Mouse (Mus musculus): ENCODE data around the gene Wdr66. TPM values are rescaled to one million over a fixed set of nuclear protein-coding genes. Genes with fewer than 3 reads are reported as not detected.

Gene Wdr66
- polyA plus RNA-seq, 1 experiment from 2014 or later: 1.00 TPM

DNA sequence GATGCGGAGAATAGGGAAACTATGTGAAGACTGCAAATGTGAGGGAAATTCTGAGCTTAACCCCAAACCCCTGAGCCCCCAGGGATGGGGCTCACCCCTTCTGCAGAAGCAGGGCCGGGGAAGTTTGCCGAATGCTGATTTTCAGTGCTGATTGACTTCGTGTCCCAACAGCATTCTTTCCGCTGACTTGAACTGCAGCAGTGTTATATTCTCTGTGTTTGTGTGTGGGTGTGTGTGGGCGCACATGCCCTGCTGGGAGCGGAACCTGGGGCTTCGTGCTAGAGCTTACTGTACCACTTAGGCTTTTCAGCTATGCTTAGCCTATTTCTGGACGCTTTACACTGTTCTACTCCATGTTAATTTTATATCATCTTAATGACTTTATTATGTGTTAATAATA lies 15.5 kb upstream of the Wdr66 start:
- no peaks in the 10 kb centered on the region for H3K27me3 ChIP-seq
- no peak overlapping the region for H3K4me2 ChIP-seq
- no peak overlapping the region for H3K4me3 ChIP-seq
- H3K9ac ChIP-seq: no peak overlapping the region
- H3K36me3 ChIP-seq: peaks cover 26% of the 10 kb centered on the region; the same call in 1 of the 2 replicates
- no peak for ATAC-seq (ENCODE audit: borderline replicate concordance, extremely low read depth, low FRiP score, low TSS enrichment)
- H3K27ac ChIP-seq: no peak overlapping the region
- 87% methylated on average over 9 of the region's 9 CpGs for whole genome bisulfite sequencing
- H3K4me1 ChIP-seq: no peaks in the 10 kb centered on the region
- H3K9me3 ChIP-seq: no peaks in the 10 kb centered on the region

DNA sequence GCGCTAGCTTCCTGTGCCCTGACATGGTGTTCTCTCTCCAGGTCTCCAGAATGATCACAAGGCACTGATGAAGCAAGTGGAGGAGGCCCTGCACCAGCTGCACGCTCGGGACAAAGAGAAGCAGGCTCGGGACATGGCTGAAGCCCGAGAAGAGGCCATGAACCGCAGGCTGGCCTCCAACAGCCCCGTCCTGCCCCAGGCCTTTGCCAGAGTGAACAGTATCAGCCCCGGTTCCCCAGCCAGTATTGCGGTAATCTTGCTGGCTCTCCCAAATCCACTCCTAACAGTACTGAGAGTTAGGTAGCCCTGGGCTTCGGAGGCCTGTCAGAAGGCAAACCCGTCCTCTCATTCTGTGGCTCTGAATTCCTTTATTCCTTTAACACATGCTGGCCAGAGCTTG lies 12.4 kb upstream of the Wdr66 start:
- Histone ChIP-seq H3K27me3 (no peaks in the 10 kb centered on the region), H3K36me3 (peaks cover 45% of the 10 kb centered on the region), H3K9me3 (no peaks in the 10 kb centered on the region), H3K27ac (no peak overlapping the region), H3K4me2 (no peak overlapping the region), H3K4me3 (no peak overlapping the region), H3K9ac (no peak overlapping the region), H3K4me1 (no peaks in the 10 kb centered on the region)
- 94% methylated on average over 11 of the region's 11 CpGs for WGBS
- no peak for ATAC-seq (ENCODE audit: borderline replicate concordance, extremely low read depth, low FRiP score, low TSS enrichment)

DNA sequence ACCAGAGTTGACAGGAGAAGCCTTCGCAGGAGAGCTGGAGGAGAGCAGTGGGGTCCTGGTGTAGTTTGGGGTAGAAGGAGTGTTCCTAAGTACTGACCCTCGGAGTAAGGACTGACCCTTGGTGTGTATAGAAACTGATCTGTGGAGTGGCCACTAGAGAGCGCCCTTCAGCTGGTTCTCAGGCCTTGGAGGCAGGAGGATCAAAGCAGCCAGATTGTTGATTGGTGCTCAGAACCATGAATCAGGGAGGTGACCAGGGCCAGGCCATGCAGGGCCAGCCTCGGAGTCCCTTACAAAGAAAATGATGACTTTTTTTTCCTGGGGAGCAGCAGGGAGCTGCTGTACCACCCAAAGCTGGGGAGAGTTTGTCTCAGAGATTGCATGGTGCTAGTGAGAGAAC lies 6.4 kb upstream of the Wdr66 start:
- 17% methylated on average over 4 of the region's 4 CpGs for WGBS
- Histone ChIP-seq H3K9me3 (no peaks in the 10 kb centered on the region), H3K4me3 (no peak overlapping the region), H3K4me2 (no peak overlapping the region), H3K36me3 (peaks cover 35% of the 10 kb centered on the region), H3K27me3 (no peaks in the 10 kb centered on the region), H3K27ac (no peak overlapping the region), H3K9ac (no peak overlapping the region), H3K4me1 (no peaks in the 10 kb centered on the region)
- ATAC-seq (ENCODE audit: borderline replicate concordance, extremely low read depth, low FRiP score, low TSS enrichment): peak; percentile 39; the same call in 1 of the 2 replicates

DNA sequence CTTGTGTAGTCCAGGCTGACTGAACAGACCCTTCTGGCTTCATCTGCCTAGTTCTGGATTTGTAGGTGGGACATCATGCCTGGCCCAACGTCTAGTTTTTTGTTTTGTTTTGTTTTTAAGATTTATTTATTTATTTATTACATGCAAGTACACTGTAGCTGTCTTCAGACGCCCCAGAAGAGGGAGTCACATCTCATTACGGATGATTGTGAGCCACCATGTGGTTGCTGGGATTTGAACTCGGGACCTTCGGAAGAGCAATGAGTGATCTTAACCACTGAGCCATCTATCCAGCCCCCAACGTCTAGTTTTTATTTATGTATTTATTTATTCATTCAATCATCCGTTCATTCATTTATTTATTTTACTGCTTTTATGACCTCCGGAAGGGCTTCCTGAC lies 512 bp upstream of the Wdr66 start:
- Histone ChIP-seq H3K9ac (no peak overlapping the region), H3K27ac (no peak overlapping the region), H3K9me3 (no peaks in the 10 kb centered on the region), H3K27me3 (no peaks in the 10 kb centered on the region), H3K4me2 (peak overlapping the region; percentile 53), H3K36me3 (peaks cover 5% of the 10 kb centered on the region; the same call in 1 of the 2 replicates), H3K4me3 (no peak overlapping the region), H3K4me1 (peaks cover 7% of the 10 kb centered on the region; the same call in 1 of the 2 replicates)
- 63% methylated on average over 8 of the region's 8 CpGs for WGBS
- no peak for ATAC-seq (ENCODE audit: borderline replicate concordance, extremely low read depth, low FRiP score, low TSS enrichment)

DNA sequence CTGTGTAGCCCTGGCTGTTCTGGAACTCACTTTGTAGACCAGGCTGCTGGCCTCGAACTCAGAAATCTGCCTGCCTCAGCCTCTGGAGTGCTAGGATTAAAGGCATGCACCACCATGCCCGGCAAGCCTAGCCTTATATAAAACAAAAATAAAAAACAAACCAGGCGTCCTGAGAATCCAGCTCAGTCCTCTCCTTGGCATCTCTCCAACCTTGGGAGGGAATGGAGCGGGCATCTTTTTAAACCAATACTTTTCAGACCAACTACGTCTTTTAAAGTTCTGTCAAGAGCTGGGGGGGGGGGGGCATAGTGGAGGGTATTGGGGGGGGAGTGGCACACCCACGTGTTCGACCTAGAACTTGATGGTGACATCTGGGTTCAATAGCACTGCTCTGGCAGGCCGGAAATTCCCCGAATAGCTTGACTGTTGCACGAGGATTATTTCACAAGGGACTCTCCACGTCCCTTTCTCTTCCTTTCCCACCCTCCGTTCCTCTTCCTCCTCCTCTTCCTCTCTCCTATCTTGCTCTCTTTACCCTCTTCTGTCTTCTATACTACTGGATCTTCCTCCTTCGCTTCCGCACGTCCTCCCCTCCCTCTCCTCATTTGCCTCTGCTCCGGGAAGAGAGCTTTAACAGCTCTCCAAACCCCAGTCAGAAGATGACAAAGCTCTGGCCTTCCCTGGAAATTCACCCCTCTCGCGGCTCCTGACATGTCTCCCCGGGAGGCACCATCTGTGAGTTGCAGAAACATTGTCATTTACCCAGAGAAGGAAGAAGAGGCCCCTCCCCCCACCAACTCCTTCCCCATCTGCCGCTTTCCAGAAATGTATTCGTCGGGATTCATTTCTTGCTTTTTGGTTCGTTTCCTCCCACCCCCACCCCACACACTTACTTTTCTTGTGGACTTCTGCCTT lies 5.2 kb downstream of the Wdr66 start:
- ATAC-seq (ENCODE audit: borderline replicate concordance, extremely low read depth, low FRiP score, low TSS enrichment): peak; percentile 68
- Histone ChIP-seq H3K27ac (peak overlapping the region; percentile 70), H3K9ac (no peak overlapping the region), H3K9me3 (no peaks in the 10 kb centered on the region), H3K4me2 (peak overlapping the region; percentile 42), H3K4me1 (peaks cover 8% of the 10 kb centered on the region; the same call in 1 of the 2 replicates), H3K27me3 (no peaks in the 10 kb centered on the region), H3K36me3 (no peaks in the 10 kb centered on the region), H3K4me3 (peak overlapping the region; percentile 9; the same call in 1 of the 2 replicates)
- 15% methylated on average over 23 of the region's 23 CpGs for WGBS

DNA sequence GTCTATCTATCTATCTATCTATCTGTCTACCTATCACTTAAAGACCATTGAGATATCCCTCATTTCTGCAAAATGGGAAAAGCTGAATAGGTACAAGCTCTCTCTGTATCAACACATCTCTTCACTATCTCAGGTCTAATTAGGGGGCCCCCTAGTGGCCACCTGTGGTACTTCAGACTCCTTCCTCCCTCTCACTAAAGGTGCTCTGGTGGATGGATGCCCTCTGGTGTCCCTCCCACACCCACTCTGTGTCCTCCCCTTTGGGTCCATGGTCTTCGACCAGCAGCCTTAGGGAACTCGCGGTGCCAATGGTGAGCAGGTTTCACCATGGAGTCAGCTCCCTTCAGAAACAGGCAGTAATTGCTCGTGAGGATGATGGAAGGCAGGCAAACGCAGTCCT lies 7.1 kb downstream of the Wdr66 start:
- Histone ChIP-seq H3K27ac (no peak overlapping the region), H3K4me2 (no peak overlapping the region), H3K4me1 (0 out of 2 replicates have a peak, but pooled peaks cover 7% of the 10 kb centered on the region), H3K4me3 (no peak overlapping the region), H3K9me3 (no peaks in the 10 kb centered on the region), H3K27me3 (no peaks in the 10 kb centered on the region), H3K36me3 (no peaks in the 10 kb centered on the region), H3K9ac (no peak overlapping the region)
- 47% methylated on average over 5 of the region's 5 CpGs for WGBS
- no peak for ATAC-seq (ENCODE audit: borderline replicate concordance, extremely low read depth, low FRiP score, low TSS enrichment)

DNA sequence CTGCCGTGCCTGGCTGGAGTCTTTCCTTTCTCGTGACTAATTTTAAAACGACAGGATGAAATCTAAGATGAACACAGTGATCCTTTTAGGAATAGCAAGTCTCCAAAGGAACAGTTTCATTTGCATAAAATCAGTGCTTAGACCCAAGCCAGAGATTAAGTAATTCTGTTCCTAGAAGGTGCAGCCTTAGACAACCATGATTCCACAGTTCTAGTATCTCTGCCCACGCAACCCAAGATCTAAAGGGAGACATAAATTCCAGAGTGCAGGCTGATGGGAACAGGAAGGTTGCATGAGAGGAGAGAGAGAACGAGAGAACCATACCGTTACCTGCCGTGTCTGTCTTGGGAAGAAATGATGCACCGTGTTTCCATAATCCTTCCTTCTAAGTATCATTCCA lies 8.8 kb downstream of the Wdr66 start:
- Histone ChIP-seq H3K9ac (no peak overlapping the region), H3K4me1 (0 out of 2 replicates have a peak, but pooled peaks cover 7% of the 10 kb centered on the region), H3K27me3 (no peaks in the 10 kb centered on the region), H3K36me3 (no peaks in the 10 kb centered on the region), H3K4me3 (no peak overlapping the region), H3K9me3 (no peaks in the 10 kb centered on the region), H3K4me2 (no peak overlapping the region), H3K27ac (no peak overlapping the region)
- WGBS: 78% methylated on average over 8 of the region's 8 CpGs
- no peak for ATAC-seq (ENCODE audit: borderline replicate concordance, extremely low read depth, low FRiP score, low TSS enrichment)

DNA sequence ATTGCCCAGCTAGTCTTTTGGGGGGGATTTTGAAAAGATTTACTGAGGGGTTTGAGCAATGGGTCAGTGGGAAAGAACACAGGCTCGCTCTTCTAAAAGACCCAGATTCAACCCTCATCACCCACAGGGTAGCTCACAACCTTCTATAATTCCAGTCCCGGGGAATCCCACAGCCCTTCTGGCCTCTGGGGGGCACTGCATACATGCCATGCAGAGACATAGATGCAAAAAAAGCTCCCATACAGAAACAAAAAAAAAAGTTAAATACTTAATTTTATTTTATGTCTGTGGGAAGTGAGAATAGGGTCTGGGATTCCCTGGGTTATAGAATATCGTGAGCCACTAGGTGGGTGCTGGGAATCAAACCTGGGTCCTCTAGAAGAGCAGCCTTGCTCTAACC lies 15.0 kb downstream of the Wdr66 start:
- no peaks in the 10 kb centered on the region for H3K36me3 ChIP-seq
- WGBS: 88% methylated on average over 3 of the region's 3 CpGs
- no peaks in the 10 kb centered on the region for H3K4me1 ChIP-seq
- no peaks in the 10 kb centered on the region for H3K9me3 ChIP-seq
- no peaks in the 10 kb centered on the region for H3K27me3 ChIP-seq
- no peak overlapping the region for H3K4me2 ChIP-seq
- H3K4me3 ChIP-seq: no peak overlapping the region
- ATAC-seq (ENCODE audit: borderline replicate concordance, extremely low read depth, low FRiP score, low TSS enrichment): no peak
- no peak overlapping the region for H3K9ac ChIP-seq
- no peak overlapping the region for H3K27ac ChIP-seq

DNA sequence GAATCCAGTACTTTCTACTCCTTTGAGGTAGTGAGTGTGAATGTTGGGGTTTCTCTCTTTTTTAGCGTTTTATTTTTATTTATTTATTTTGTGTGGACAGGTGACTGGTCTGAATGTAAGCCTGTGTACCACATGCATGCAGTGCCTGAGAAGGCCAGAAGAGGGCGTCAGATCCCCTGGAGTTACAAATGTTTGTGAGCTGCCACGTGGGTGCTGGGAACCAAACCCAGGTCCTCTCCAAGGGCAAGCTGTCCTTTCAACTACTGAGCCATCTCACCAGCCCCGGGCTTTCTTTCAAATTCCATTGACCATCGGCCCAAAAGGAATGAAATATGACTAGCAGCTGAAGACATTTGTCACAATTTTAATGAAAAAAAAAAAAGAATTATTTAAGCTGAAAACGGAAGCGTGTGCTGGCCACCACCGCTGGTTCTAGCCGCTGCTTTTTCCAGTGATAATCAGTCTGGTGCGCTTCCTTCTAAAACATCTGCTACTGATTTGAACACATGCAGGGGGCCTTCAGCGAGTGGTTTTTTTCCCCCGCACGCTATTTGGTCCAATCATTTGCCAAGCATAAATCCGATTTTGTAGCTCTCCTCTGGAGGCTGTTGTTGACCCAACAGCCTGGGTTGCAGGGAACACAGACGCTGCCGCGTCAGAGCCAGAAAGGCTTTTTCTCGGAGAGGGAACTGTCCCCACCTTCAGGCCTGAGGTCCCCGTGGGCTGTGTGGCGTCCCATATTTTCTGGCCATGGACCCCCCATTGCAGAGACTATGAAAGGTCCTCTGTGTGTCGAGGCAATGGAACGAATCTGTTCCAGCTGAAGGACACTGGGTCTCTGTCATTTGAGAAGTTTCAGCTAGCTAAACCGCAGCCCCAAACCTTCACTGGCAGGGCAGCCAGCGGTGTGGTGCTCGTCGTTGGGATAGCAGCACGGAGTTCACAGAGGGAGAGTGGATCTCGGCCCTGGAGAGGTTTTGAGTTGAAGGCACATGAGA lies 16.9 kb downstream of the Wdr66 start:
- no peak overlapping the region for H3K4me2 ChIP-seq
- H3K27me3 ChIP-seq: no peaks in the 10 kb centered on the region
- H3K9ac ChIP-seq: no peak overlapping the region
- H3K4me3 ChIP-seq: no peak overlapping the region
- H3K4me1 ChIP-seq: no peaks in the 10 kb centered on the region
- H3K9me3 ChIP-seq: no peaks in the 10 kb centered on the region
- ATAC-seq (ENCODE audit: borderline replicate concordance, extremely low read depth, low FRiP score, low TSS enrichment): no peak
- H3K27ac ChIP-seq: no peak overlapping the region
- H3K36me3 ChIP-seq: no peaks in the 10 kb centered on the region
- WGBS: 75% methylated on average over 28 of the region's 28 CpGs

DNA sequence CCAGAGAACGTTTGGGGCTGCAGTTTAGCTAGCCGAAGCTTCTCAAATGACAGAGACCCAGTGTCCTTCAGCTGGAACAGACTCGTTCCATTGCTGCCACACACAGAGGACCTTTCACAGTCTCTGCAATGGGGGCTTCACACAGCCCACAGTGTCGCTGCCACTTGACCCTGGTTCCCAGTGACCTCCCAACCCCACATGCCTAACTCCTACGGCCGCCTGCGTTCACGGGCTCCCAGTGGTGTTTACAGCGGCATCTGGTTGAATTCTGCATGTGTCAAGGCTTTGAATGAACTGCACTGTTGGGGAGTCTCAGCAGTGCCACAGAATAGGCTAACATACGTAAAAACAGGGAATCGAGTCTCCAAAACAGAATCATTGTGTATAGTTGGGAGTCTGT lies 19.0 kb downstream of the Wdr66 start:
- Histone ChIP-seq H3K27ac (no peak overlapping the region), H3K4me2 (no peak overlapping the region)

DNA sequence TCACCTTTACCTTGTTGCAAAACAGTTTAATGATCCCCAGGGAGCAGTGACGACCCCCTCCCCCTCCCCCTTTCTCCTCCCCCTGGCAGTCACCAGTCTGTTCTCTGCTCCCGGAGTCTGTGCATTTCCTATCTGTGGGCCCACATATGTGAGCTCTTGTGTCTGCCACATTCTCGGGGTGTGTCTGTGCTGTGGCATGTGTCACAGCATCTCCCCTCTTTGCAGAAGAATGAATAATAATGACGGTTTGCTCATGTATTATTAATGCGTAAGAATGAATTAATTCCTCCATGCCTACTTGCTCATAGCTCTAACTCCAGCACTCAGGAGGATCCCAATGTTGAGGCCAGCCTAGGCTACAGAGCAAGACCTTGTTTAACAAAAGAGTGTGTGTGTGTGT lies 21.0 kb downstream of the Wdr66 start:
- no peak overlapping the region for H3K4me2 ChIP-seq
- H3K9ac ChIP-seq: no peak overlapping the region
- no peak overlapping the region for H3K27ac ChIP-seq
- 81% methylated on average over 5 of the region's 5 CpGs for WGBS
- H3K9me3 ChIP-seq: no peaks in the 10 kb centered on the region
- H3K36me3 ChIP-seq: no peaks in the 10 kb centered on the region
- no peak overlapping the region for H3K4me3 ChIP-seq
- no peak for ATAC-seq (ENCODE audit: borderline replicate concordance, extremely low read depth, low FRiP score, low TSS enrichment)
- H3K4me1 ChIP-seq: peaks cover 12% of the 10 kb centered on the region; the same call in 1 of the 2 replicates
- no peaks in the 10 kb centered on the region for H3K27me3 ChIP-seq

More for the DNA sequence above, 19.0 kb downstream of the Wdr66 start:
- 60% methylated on average over 11 of the region's 11 CpGs for WGBS
- Histone ChIP-seq H3K36me3 (no peaks in the 10 kb centered on the region), H3K4me1 (0 out of 2 replicates have a peak, but pooled peaks cover under 1% of the 10 kb centered on the region), H3K27me3 (no peaks in the 10 kb centered on the region), H3K9ac (no peak overlapping the region), H3K9me3 (no peaks in the 10 kb centered on the region), H3K4me3 (no peak overlapping the region)
- ATAC-seq (ENCODE audit: borderline replicate concordance, extremely low read depth, low FRiP score, low TSS enrichment): no peak
